Mouse (Mus musculus): ENCODE data around the gene Cit. TPM values are rescaled to one million over a fixed set of nuclear protein-coding genes. Genes with fewer than 3 reads are reported as not detected.

Gene Cit
- total and polyA plus RNA-seq, 3 experiments: 0.73 to 0.97 (median 0.74) TPM

- no peaks in the 10 kb centered on the region for H3K36me3 ChIP-seq (ENCODE audit: control insufficient read depth, insufficient read depth, low read length)
- intact Hi-C loops (cut with DNase I): no loop called here
- WGBS: 87% methylated on average over 12 of the region's 12 CpGs
These were observed 4.3 kb downstream of the Cit start for GRCm38 (mm10) chr5:115849263-115849829.

GRCm38 (mm10) chr5:115850250-115851028 is 5.4 kb downstream of the Cit start:
- no peak overlapping the region for H3K4me3 ChIP-seq
- H3K4me1 ChIP-seq (ENCODE audit: control insufficient read depth, insufficient read depth, low read length): no peaks in the 10 kb centered on the region; the same call in 1 of the 2 replicates
- H3K79me2 ChIP-seq (replicated peaks; ENCODE audit: control insufficient read depth, insufficient read depth, low read length): no peaks in the 10 kb centered on the region
- H3K27me3 ChIP-seq (ENCODE audit: control insufficient read depth, insufficient read depth, low read length): no peaks in the 10 kb centered on the region
- no peak for DNase-seq
- no peak overlapping the region for H3K9ac ChIP-seq (ENCODE audit: low read depth, low read length)
- intact Hi-C loops (cut with DNase I): no loop called here
- no peaks in the 10 kb centered on the region for H3K36me3 ChIP-seq (ENCODE audit: control insufficient read depth, insufficient read depth, low read length)
- TF ChIP-seq POLR2A (IDR thresholded peaks at IDR 0.05; ENCODE audit: insufficient read depth, low read depth, low read length) (no peak), EP300 (IDR thresholded peaks at IDR 0.05; ENCODE audit: insufficient read depth, low read depth, low read length) (no peak), CTCF (IDR thresholded peaks at IDR 0.05) (no peak)
- H3K27ac ChIP-seq: no peak overlapping the region
- 77% methylated on average over 17 of the region's 17 CpGs for WGBS

More at GRCm38 (mm10) chr5:115849263-115849829, 4.3 kb downstream of the Cit start:
- H3K79me2 ChIP-seq (replicated peaks; ENCODE audit: control insufficient read depth, insufficient read depth, low read length): no peaks in the 10 kb centered on the region
- DNase-seq: no peak
- H3K27ac ChIP-seq: no peak overlapping the region
- H3K4me1 ChIP-seq (ENCODE audit: control insufficient read depth, insufficient read depth, low read length): peaks cover 1% of the 10 kb centered on the region
- no peak for TF ChIP-seq EP300 (IDR thresholded peaks at IDR 0.05; ENCODE audit: insufficient read depth, low read depth, low read length)
- no peak for TF ChIP-seq CTCF (IDR thresholded peaks at IDR 0.05)
- no peak for TF ChIP-seq POLR2A (IDR thresholded peaks at IDR 0.05; ENCODE audit: insufficient read depth, low read depth, low read length)
- H3K4me3 ChIP-seq: no peak overlapping the region
- no peak overlapping the region for H3K9ac ChIP-seq (ENCODE audit: low read depth, low read length)
- H3K27me3 ChIP-seq (ENCODE audit: control insufficient read depth, insufficient read depth, low read length): no peaks in the 10 kb centered on the region

GRCm38 (mm10) chr5:115851029-115851365 is 5.9 kb downstream of the Cit start:
- no peaks in the 10 kb centered on the region for H3K27me3 ChIP-seq (ENCODE audit: control insufficient read depth, insufficient read depth, low read length)
- intact Hi-C loops (cut with DNase I): no loop called here
- H3K4me1 ChIP-seq (ENCODE audit: control insufficient read depth, insufficient read depth, low read length): no peaks in the 10 kb centered on the region; the same call in 1 of the 2 replicates
- H3K36me3 ChIP-seq (ENCODE audit: control insufficient read depth, insufficient read depth, low read length): no peaks in the 10 kb centered on the region
- no peak for TF ChIP-seq EP300 (IDR thresholded peaks at IDR 0.05; ENCODE audit: insufficient read depth, low read depth, low read length)
- no peak for TF ChIP-seq POLR2A (IDR thresholded peaks at IDR 0.05; ENCODE audit: insufficient read depth, low read depth, low read length)
- no peak for TF ChIP-seq CTCF (IDR thresholded peaks at IDR 0.05)
- no peak overlapping the region for H3K9ac ChIP-seq (ENCODE audit: low read depth, low read length)
- 90% methylated on average over 13 of the region's 13 CpGs for WGBS
- H3K4me3 ChIP-seq: no peak overlapping the region
- no peak for DNase-seq
- no peaks in the 10 kb centered on the region for H3K79me2 ChIP-seq (replicated peaks; ENCODE audit: control insufficient read depth, insufficient read depth, low read length)
- H3K27ac ChIP-seq: no peak overlapping the region

GRCm38 (mm10) chr5:115852431-115852830 is 7.4 kb downstream of the Cit start:
- H3K4me1 ChIP-seq (ENCODE audit: control insufficient read depth, insufficient read depth, low read length): no peaks in the 10 kb centered on the region; the same call in 1 of the 2 replicates
- WGBS: 98% methylated on average over 4 of the region's 4 CpGs
- H3K4me3 ChIP-seq: no peak overlapping the region
- intact Hi-C loops (cut with DNase I): no loop called here
- no peaks in the 10 kb centered on the region for H3K36me3 ChIP-seq (ENCODE audit: control insufficient read depth, insufficient read depth, low read length)
- TF ChIP-seq CTCF (IDR thresholded peaks at IDR 0.05) (no peak), POLR2A (IDR thresholded peaks at IDR 0.05; ENCODE audit: insufficient read depth, low read depth, low read length) (no peak), EP300 (IDR thresholded peaks at IDR 0.05; ENCODE audit: insufficient read depth, low read depth, low read length) (no peak)
- no peaks in the 10 kb centered on the region for H3K79me2 ChIP-seq (replicated peaks; ENCODE audit: control insufficient read depth, insufficient read depth, low read length)
- no peak overlapping the region for H3K27ac ChIP-seq
- H3K27me3 ChIP-seq (ENCODE audit: control insufficient read depth, insufficient read depth, low read length): no peaks in the 10 kb centered on the region
- H3K9ac ChIP-seq (ENCODE audit: low read depth, low read length): no peak overlapping the region
- DNase-seq: no peak

DNA sequence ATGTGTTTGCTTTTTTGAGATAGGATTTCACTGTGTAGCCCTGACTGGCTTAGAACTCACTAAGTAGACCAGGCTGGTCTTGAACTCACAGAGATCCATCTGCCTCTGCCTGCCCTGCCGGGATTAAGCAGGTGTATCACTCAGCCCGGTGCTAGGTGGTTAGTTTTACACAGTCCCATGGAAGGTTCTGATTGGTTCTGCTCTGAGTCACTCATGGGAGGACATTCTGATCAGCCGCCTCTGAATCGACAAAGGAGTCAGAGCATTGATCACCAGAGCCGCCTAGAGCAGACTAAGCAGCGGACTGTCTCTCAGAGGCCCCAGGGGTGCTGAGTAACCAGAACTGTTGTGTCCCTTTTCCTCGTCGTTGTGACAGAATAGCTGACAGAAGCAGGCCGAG is 8.6 kb downstream of the Cit start:
- intact Hi-C loops (cut with DNase I): no loop called here
- no peaks in the 10 kb centered on the region for H3K36me3 ChIP-seq (ENCODE audit: control insufficient read depth, insufficient read depth, low read length)
- H3K27ac ChIP-seq: no peak overlapping the region
- H3K79me2 ChIP-seq (replicated peaks; ENCODE audit: control insufficient read depth, insufficient read depth, low read length): no peaks in the 10 kb centered on the region
- no peak overlapping the region for H3K4me3 ChIP-seq
- WGBS: 86% methylated on average over 9 of the region's 9 CpGs
- H3K27me3 ChIP-seq (ENCODE audit: control insufficient read depth, insufficient read depth, low read length): no peaks in the 10 kb centered on the region
- no peaks in the 10 kb centered on the region; the same call in 1 of the 2 replicates for H3K4me1 ChIP-seq (ENCODE audit: control insufficient read depth, insufficient read depth, low read length)
- no peak overlapping the region for H3K9ac ChIP-seq (ENCODE audit: low read depth, low read length)
- TF ChIP-seq POLR2A (IDR thresholded peaks at IDR 0.05; ENCODE audit: insufficient read depth, low read depth, low read length): no peak
- TF ChIP-seq EP300 (IDR thresholded peaks at IDR 0.05; ENCODE audit: insufficient read depth, low read depth, low read length): no peak
- no peak for TF ChIP-seq CTCF (IDR thresholded peaks at IDR 0.05)
- DNase-seq: no peak

DNA sequence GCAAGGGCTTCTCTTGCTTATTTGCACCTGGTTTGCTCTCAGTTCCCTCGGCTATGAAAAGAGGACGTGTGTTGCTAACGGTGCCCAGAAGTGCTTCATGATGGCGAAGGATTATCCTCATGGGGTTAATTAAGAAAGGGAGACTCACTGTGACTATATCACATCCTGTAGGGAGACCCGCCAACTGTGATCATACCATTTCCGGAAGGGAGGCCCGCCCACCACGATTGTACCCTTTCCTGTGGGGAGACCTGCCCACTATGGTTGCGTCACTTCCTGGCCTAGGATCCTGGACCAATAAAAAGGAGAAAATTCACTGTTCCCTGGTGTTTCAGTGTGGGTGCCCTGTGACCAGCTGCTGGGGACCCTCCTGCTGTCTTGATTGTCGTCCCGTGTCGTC is 9.3 kb downstream of the Cit start:
- Histone ChIP-seq H3K4me1 (ENCODE audit: control insufficient read depth, insufficient read depth, low read length) (no peaks in the 10 kb centered on the region; the same call in 1 of the 2 replicates), H3K9ac (ENCODE audit: low read depth, low read length) (no peak overlapping the region), H3K4me3 (no peak overlapping the region), H3K27me3 (ENCODE audit: control insufficient read depth, insufficient read depth, low read length) (no peaks in the 10 kb centered on the region), H3K79me2 (replicated peaks; ENCODE audit: control insufficient read depth, insufficient read depth, low read length) (no peaks in the 10 kb centered on the region), H3K36me3 (ENCODE audit: control insufficient read depth, insufficient read depth, low read length) (no peaks in the 10 kb centered on the region), H3K27ac (peak overlapping the region; percentile 40)
- TF ChIP-seq CTCF (IDR thresholded peaks at IDR 0.05): no peak
- TF ChIP-seq POLR2A (IDR thresholded peaks at IDR 0.05; ENCODE audit: insufficient read depth, low read depth, low read length): peak; percentile 50; the same call in 1 of the 2 replicates
- TF ChIP-seq EP300 (IDR thresholded peaks at IDR 0.05; ENCODE audit: insufficient read depth, low read depth, low read length): 0 out of 2 replicates have a peak, but pooled peaks have one; percentile 44
- intact Hi-C loops (cut with DNase I): no loop called here
- WGBS: 44% methylated on average over 12 of the region's 12 CpGs
- DNase-seq: peak; percentile 66 to 72

Data from heart, adult 2 months (tissue).